Mouse (Mus musculus) myocyte (in vitro differentiated cells): Measurements from ENCODE around the gene Mthfd2l.

Experiments
- CEBPB ChIP-seq: IDR thresholded peaks from 2 replicates; pipeline ENCODE4 v1.6.1; 2011; ENCODE audit warnings: mild to moderate bottlenecking, moderate library complexity; ENCODE audit not compliant: poor library complexity, insufficient read depth, severe bottlenecking
- E2F4 ChIP-seq: IDR thresholded peaks from one replicate; pipeline ENCODE4 v1.6.1; 2011; ENCODE audit warnings: mild to moderate bottlenecking, control low read depth, moderate library complexity; ENCODE audit not compliant: insufficient read depth
- MAX ChIP-seq: IDR thresholded peaks from one replicate; pipeline ENCODE4 v1.6.1; 2011; ENCODE audit warnings: low read depth, mild to moderate bottlenecking, control low read depth
- MYOD1 ChIP-seq, 3 experiments: IDR thresholded peaks; one replicate each; pipeline ENCODE4 v1.6.1; 2011; ENCODE audit warnings: control low read depth in 2 of 3, low read depth in 2 of 3, mild to moderate bottlenecking in 2 of 3, moderate library complexity in 1 of 3; ENCODE audit not compliant: insufficient read length in 2 of 3, control insufficient read depth in 1 of 3
- MYOG ChIP-seq, 3 experiments: IDR thresholded peaks; one replicate each; pipeline ENCODE4 v1.6.1; 2011; ENCODE audit warnings: control low read depth in 2 of 3, low read depth in 2 of 3, mild to moderate bottlenecking in 2 of 3; ENCODE audit not compliant: insufficient read length in 2 of 3, control insufficient read depth in 1 of 3, insufficient read depth in 1 of 3
- POLR2A ChIP-seq: IDR thresholded peaks from one replicate; pipeline ENCODE4 v1.6.1; 2011; ENCODE audit warnings: low read depth, mild to moderate bottlenecking, control low read depth, moderate library complexity; ENCODE audit not compliant: insufficient read length
- POLR2AphosphoS2 ChIP-seq: IDR thresholded peaks from one replicate; pipeline ENCODE4 v1.6.1; 2011; ENCODE audit warnings: low read depth, control low read depth; ENCODE audit not compliant: insufficient read length
- REST ChIP-seq: IDR thresholded peaks from one replicate; pipeline ENCODE4 v1.6.1; 2011; ENCODE audit warnings: mild to moderate bottlenecking, control low read depth, moderate library complexity; ENCODE audit not compliant: insufficient read depth, insufficient read length
- SRF ChIP-seq: IDR thresholded peaks from one replicate; pipeline ENCODE4 v1.6.1; 2011; ENCODE audit warnings: low read depth; ENCODE audit not compliant: control insufficient read depth, insufficient read length
- TCF12 ChIP-seq: IDR thresholded peaks from one replicate; pipeline ENCODE4 v1.6.1; 2011; ENCODE audit warnings: mild to moderate bottlenecking, control low read depth; ENCODE audit not compliant: poor library complexity, insufficient read depth, severe bottlenecking
- TCF3 ChIP-seq: IDR thresholded peaks from one replicate; pipeline ENCODE4 v1.6.1; 2011; ENCODE audit warnings: low read depth, control low read depth; ENCODE audit not compliant: insufficient read length
- USF1 ChIP-seq: IDR thresholded peaks from one replicate; pipeline ENCODE4 v1.6.1; 2011; ENCODE audit warnings: low read depth, mild to moderate bottlenecking, control low read depth, moderate library complexity

GRCm38 (mm10) chr5:91048397-91048796, 117.5 kb downstream of the Mthfd2l start:
- TF ChIP-seq POLR2A (no peak), POLR2AphosphoS2 (no peak), MAX (no peak), TCF12 (no peak), MYOD1 (IDR thresholded peaks at IDR 0.05; ENCODE audit: control insufficient read depth in 1 of 3, insufficient read length in 2 of 3, low read depth in 2 of 3) (no peak), USF1 (no peak), E2F4 (no peak), REST (no peak), CEBPB (no peak), MYOG (IDR thresholded peaks at IDR 0.05; ENCODE audit: control insufficient read depth in 1 of 3, insufficient read depth in 1 of 3, insufficient read length in 2 of 3, low read depth in 2 of 3) (no peak), SRF (no peak), TCF3 (no peak)
